Mouse (Mus musculus): Measurements from ENCODE around the gene Lmod3.
"Not testable (repeated sequence)": the region's sequence is repeated elsewhere in the genome, so short reads cannot be mapped to it uniquely, and the experiment has no call there.

DNA sequence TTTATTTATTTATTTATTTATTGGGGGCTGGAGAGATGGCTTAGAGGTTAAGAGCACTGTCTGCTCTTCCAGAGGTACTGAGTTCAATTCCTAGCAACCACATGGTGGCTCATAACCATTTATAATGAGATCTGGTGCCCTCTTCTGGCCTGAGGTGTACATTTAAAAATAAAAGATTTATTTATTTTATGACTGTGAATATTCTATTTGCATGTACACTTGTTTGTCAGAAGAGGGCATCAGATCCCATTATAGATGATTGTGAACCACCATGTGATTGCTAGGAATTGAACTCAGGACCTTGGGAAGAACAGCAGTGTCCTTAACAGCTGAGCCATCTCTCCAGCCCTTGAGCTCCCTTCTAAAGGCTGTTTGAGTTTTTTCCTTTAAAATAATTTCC is 11.2 kb upstream of the Lmod3 start:
- not testable (repeated sequence) for TF ChIP-seq CTCF (IDR thresholded peaks at IDR 0.05; ENCODE audit: low read depth, low read length); POLR2A (IDR thresholded peaks at IDR 0.05; ENCODE audit: extremely low read depth, insufficient read depth, low read length)

Measured in liver, adult 2 months (tissue).